Mouse (Mus musculus) adrenal gland, adult 18-20 months (tissue): ENCODE results near the gene Arpc5l. TPM values are rescaled to one million over a fixed set of nuclear protein-coding genes. Genes with fewer than 3 reads are reported as not detected.

ENCODE experiments used
- DNase-seq, 2 experiments: peaks; one replicate each; pipeline ENCODE4 v3.0.0; 2021 to 2022; ENCODE audit warnings: low spot score in 2 of 2
- long read RNA-seq, 2 experiments: library from polyadenylated mRNA; stranded (forward); transcript quantifications; one replicate each; pipeline ENCODE4 v2.0.0; 2021
- total RNA-seq, 2 experiments: library from RNA; stranded (reverse); gene quantifications; 1 replicate in 1 of 2; 2 replicates in 1 of 2; pipeline ENCODE4 v1.2.3; 2021

Arpc5l gene
- 10 to 100 TPM; 82.3 to 82.5 TPM for total RNA-seq
- long read RNA-seq, experiment 1, partial matches to known transcripts = 0 of 3 reads
- long read RNA-seq, experiment 1, other reads (novel, unspliced or antisense) = 0 of 3 reads
- long read RNA-seq, experiment 2, full-length matches to known transcripts = 7 of 21 reads
- long read RNA-seq, experiment 2, partial matches to known transcripts = 0 of 21 reads
- long read RNA-seq, experiment 2, other reads (novel, unspliced or antisense) = 14 of 21 reads

DNA sequence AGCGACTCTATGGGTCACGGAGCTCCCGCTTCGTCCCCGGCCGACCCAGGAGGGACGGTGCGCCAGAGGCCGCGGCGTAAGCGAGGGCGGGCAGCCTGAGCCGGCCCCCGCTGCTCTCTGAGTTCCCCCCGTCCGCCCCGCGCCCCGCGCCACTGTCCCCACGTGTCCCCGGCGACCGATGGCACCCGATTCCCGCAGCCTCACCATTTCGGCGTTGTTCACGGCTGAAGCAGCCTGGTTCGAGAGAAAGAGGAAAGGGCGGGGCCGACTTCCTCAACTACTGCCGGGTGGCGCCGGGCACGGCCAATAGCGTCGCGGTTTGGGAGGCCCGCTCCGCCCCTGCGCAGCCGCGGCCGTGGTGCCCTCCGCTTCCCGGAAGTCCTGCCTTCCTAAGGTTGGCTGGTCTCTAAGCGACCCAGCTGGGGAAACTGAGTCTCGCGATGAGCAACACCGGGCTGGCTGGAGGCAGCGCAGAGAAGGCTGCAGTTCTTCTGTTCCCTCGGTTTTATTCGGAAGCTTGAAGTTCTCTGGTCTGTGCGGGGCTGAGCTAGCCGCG is at the start of gene Arpc5l:
Arpc5l (plus strand) TSS at position 469 of the 556 bp plus-strand sequence.
- peak; percentile 88 to 90 for DNase-seq

DNA sequence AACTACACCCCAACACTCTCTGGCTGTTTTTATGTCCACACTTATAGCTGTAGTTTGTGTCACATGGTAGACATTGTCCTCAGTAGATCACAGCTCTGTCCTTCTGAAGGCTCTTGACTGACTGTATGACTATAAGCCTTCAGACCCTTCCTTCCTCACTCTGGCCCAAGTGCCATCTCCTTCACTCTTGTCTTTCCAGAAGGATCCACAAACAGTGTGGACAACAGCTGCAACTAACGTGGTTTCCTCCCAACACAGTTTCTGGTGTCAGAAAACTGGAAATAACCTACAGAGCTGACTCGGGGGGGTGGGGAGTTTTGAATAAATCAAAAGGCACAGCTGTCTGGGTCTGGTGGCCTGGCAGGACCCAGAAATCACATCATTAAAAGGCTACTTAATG is 49.1 kb upstream of the Arpc5l start:
- DNase-seq = no peak

DNA sequence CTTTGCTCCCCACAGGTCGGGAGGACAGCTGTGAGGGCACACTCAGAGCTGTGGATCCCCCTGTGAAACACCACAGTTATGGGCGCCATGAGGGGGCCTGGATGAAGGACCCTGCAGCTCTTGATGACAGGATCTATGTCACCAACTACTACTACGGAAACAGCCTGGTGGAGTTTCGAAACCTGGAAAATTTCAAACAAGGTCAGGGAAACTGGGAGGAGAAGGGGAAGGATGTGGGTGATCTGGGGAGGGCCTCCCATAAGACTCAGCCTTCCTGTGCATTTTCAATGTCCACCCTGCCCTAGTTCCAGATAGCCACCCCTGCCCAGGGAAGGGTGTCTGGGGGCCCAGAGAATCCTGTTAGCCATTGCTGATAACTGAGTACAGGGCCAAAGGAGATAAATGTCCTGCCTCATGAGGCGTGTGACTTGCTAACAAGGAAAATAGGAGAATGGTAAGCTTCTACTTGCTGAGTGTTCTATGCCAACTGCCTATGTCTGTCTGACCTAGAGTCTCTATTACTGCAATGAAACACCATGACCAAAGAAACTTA is 47.4 kb upstream of the Arpc5l start:
- no peak for DNase-seq

DNA sequence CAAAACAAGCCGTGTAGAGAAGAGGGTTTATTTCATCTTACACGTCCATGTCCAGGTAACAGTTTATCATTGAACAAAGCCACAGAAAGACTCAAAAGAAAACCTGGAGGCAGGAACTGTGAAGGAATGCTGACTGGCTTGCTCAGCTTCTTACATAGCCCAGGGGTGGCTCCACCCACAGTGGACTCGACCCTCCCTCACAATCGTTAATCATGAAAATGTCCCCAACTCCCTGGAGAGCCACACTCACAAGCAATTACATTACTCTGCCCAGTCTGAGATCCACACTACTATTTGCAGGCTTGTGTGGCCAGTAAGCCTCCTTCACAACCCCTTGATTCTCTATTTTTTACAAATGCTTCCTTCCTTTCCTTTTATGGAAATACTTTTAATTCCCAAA is 41.0 kb upstream of the Arpc5l start:
- no peak for DNase-seq

DNA sequence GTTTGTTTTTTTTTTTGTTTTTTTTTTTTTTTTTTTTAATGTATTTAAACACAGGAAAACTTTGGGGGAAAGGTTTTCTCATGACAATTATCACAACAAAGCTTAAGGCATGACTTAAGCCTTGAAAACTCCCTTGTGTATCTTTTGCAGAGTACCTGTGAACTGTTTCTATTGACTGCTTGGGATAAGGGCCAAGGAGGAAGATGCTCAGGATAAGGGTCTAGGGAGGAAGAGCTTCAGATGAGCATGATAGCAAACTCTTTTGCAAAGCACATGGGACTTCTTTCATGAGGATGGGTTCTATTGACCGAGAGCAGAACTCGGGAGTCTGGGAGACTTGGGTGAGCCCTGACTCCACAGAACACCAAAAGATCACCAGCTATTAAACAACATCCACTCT is 35.5 kb upstream of the Arpc5l start:
- DNase-seq = no peak

DNA sequence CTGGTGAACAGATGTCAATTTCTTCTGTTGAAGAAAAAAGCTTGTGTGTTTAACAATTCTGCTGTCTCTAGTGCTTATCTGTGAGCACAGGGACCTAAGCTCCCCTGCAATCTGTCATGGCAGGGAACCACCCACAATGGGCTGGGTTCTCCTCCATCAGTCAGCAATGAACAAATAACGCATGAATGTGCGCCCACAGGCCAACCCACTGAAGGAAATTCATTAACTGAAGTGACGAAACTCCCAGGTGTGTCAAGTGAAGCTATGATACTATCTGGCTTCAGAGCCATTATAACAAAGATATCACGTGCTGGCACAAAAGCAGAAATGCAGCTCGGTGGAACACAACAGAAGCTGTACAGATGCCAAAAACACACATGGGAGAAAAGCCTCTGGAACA is 35.1 kb upstream of the Arpc5l start:
- no peak for DNase-seq

DNA sequence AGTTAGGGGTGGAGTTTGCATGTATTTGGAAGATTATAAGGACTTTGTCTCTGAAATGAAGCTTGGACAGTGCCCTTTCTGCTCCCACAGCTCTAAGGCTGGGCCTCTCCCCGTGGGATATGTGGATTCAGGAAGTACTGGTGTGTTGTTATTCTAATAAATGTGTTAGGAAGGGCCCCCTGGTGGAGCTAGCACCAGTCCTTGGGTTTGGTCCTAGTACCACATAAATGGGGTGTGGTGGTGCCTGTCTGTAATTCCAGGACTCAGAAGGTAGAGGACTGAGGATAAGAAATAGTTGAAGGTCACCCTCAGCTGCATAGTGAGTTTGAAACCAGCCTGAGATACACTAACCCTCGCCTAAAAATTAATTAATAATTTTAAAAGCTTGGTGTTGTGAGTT is 31.9 kb upstream of the Arpc5l start:
- no peak for DNase-seq

- DNase-seq = peak in 1 of 2 experiments; percentile 41
Measured at GRCm38 (mm10) chr2:38973701-38974100, 31.4 kb upstream of the Arpc5l start.

DNA sequence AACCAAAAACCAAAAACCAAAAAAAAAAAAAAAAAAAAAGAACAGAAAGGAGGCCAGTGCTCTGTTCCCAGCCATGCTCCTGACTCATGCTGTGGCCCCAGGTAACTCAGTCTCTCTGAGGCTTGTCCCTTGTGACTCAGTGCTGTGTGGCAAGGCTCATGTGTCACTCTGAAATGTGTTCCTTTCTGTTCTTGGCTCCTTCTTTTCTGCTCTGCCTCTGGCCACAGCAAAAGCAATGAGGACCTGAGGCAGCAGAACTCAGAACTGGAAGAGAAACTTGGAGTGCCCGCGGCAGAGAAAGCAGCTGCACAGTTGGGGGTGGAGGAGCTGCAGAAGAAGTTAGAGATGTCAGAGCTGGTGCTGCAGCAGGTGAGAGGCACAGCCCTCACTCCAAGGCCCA is 31.0 kb upstream of the Arpc5l start:
- no peak for DNase-seq

DNA sequence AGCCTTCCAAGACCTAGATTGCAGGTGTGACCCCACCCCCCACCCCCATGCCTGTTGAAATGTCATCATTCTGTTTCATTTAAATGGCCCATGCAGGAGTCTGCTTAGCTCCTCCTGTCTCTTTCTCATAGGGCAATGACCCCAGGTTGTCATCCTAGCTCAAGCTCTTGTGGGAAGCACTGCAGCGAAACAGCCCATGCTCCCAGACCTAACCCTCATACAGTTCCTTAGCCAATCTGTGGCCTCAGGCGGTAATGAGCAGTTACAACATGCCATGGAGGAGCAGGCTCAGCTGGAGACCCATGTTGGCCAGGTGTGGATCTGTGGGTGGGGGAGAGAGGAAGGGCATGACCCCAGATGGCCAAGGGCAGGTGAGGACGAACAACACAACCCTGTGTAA is 30.0 kb upstream of the Arpc5l start:
- DNase-seq = no peak

- DNase-seq = no peak
Measured at GRCm38 (mm10) chr2:38975941-38976805, 29.0 kb upstream of the Arpc5l start.

DNA sequence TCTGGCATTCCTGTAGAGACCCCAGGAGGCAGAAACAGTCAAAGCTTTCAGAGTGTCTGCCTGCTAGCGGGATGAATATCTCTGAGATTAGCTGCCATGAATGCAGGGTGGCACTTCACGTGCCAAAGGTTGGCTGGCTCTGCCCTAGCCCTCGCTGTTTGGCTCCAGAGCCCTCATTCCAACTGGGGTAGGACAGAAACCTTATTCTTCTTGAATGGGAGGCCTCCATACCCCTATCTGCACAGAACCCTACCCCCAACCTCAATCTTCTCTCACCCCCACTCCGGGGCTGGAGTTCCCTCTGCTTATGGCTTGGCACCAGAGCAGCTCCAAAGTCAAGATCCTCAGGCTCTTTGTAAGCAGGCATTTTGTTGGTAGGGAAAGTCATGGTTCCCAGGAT is 27.3 kb upstream of the Arpc5l start:
- no peak for DNase-seq

- no peak for DNase-seq
Measured at GRCm38 (mm10) chr2:38983456-38983855, 21.7 kb upstream of the Arpc5l start.

- no peak for DNase-seq
Measured at GRCm38 (mm10) chr2:38986580-38986979, 18.6 kb upstream of the Arpc5l start.

DNA sequence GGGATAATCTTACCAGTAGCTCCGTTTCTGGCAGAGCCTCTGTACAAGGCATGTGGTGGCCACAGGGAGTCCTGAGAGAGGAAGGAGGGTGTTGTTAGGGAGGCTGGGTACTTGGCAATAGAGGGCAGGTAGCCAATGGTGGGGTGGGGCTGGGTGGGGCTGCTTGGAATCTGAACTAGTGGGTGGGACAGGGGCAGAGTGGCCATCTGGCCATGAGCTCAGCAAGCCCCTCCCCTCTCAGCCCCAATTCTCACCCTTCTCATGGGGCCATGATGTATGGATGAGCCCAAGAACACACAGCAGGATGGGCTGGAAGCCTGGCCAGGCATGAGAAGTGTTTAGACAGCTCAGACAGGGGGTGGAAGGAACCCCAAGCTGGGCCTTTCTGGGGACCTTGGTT is 17.8 kb upstream of the Arpc5l start:
- DNase-seq = no peak

DNA sequence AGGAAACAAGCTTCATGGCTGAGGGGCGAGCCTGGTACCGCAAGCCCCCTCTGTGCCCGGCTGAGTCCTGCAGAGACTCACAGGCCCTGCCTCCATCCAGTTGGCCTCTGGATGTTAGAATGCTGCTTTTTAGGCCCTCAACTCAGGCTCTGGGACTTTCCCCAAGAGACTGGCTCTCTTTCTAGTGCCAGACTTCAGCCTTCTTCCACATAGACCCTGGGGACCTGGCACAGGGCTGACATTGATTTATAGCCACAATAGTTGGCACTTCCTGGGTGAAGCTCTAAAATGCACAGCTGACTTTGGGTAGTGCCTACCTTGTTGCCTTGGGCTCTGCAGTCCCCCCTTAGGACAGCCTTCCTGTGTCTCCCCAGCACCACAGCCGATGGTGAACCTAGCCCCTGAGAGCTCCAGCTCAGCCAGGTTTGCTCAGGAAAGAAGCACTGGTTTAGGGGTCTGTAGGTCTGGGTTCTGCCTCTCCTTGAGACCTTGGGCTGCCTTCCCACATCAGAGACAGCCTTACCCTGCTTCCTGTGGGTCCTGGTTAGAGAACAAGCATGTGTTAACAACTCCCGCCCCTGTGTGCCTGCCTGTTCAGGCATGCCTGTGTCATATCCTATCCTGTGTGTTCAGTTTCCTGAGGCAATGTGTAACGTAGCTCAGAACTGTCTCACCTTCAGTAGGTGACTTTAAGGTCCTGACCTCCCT is 17.2 kb upstream of the Arpc5l start:
- no peak for DNase-seq

DNA sequence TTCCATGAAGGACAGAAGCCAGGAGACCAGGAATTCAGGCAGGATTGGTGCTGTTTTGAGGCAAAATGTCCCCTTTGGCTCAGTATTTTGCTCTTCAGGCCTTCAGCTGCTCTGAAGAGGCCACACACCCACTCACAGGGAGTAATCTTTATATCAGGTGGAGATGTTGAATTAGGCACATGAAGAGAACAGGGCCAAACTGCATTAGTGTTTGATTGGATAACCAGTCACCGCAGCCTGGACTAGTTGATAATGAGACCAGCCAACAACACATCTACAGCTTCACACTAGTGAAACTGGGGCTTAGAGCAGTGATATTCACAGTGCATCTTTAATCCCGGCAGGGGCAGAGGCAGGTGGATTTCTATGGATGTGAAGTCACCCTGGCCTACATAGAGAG is 16.2 kb upstream of the Arpc5l start:
- DNase-seq = no peak

DNA sequence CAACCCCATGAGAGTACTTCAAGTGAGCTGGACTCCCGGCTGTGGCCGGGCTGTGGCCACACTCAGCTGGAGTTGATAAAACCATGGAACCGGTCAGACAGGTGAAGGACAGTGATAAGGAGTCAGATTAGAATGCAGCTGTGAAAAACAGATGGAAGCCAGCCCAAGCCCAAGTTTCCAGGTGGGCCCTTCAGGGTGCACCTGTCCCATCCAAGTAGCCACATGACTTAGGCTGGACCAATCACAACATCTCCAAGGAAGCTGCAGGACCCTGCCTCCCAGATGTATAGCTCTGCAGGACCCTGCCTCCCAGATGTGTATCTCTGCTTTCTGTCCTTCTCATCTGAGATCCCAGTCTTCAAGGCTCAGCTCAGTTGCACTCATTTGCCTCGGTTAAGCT is 13.1 kb upstream of the Arpc5l start:
- no peak for DNase-seq

- DNase-seq = peak; percentile 51 to 55
Measured at GRCm38 (mm10) chr2:38992452-38992851, 12.7 kb upstream of the Arpc5l start.

DNA sequence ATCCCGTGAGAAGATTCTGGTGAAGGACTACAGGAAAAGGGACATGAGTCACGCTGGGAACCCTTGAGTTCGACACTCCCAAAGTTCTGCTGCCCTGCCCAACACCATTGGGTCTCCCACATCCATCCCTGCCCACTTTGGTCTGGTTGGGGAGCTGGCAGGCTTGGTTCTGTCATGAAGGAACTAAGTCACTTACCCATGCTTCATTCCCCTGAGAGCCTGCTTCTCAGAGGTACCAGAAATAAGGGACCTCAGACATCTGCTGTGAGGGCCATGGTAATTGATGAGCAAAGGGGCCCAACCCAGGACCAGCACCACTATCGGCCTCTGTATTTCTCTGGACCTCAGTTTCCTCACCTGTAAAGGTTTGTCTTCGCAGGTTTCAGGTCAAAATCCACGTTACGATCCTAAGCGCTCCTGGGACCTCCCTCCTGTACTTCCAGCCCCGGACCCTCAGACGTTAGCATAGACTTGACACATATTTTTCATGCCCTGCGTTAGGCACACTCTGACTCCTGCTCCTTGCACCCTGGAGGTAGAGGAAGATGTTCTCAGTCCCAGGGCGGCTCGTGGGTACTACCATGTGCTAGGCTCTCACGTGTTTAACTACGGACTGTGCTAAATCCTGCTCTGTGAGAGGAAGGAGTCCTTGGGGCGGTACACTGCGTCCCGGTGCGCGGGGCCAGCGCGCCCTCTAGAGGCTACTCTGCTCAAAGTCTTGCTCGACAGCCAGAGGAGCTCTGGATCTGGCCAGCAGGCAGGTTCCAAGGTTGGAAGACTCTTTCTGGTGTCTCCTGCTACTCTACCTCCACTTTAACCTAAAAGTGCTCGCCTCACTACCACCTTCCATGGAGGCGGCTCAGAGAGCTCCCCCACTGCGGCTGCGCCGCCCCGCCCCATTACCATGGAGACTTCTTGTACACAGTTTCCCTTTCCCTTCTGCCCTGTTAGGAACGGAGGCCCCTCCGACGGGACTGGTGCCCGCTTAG is 7.5 kb upstream of the Arpc5l start, which contains the start of gene Wdr38:
Wdr38 (plus strand) TSS at position 91 of the 989 bp plus-strand sequence.
- DNase-seq = peak; percentile 89
